Mouse (Mus musculus): Measurements from ENCODE around the gene Mtmr6.

- TF ChIP-seq CTCF (IDR thresholded peaks at IDR 0.05; ENCODE audit: borderline replicate concordance, control insufficient read depth, extremely low read depth, insufficient read depth, low read length, poor library complexity) (peak; percentile 87), POLR2A (IDR thresholded peaks at IDR 0.05; ENCODE audit: control insufficient read depth, extremely low read depth, insufficient read depth, low read length, poor library complexity) (peak; percentile 68)
Measured at GRCm38 (mm10) chr14:60264990-60265876, at the start of gene Mtmr6.
